Mouse (Mus musculus): ENCODE measurements around the gene Trio. TPM values are rescaled to one million over a fixed set of nuclear protein-coding genes. Genes with fewer than 3 reads are reported as not detected.

Gene Trio
- polyA plus RNA-seq, 1 experiment from 2014 or later: 32.7 TPM

DNA sequence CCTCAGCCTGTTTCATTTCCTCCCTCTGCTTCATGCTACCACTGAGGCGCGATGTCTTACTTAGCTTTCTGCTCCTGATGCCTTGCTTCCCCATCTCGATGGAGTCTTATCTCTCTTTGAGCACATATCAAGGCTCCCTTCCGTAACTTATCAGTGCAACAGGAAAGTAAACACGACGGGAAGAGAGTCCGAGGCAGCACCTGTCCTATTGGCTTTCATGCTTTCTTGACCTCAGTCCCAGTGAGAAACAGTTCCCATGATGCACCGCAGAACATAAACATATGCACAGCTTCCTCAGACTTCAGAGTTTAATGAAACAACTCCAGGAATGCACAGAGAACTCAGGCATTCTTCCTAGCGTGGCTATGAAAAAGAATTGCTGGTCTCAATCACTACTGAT, 65.0 kb downstream of the Trio start:
- no peaks in the 10 kb centered on the region for H3K36me3 ChIP-seq (ENCODE audit: inconsistent target)
- peak overlapping the region; percentile 34; the same call in 1 of the 2 replicates for H3K27ac ChIP-seq
- H3K79me2 ChIP-seq (ENCODE audit: inconsistent target): peaks cover 100% of the 10 kb centered on the region
- no peak overlapping the region for H3K4me3 ChIP-seq (ENCODE audit: inconsistent target)
- 67% methylated on average over 9 of the region's 9 CpGs for WGBS (ENCODE audit: missing documents)

- H3K27ac ChIP-seq: no peak overlapping the region
- H3K36me3 ChIP-seq (ENCODE audit: inconsistent target): no peaks in the 10 kb centered on the region
- no peak overlapping the region for H3K4me3 ChIP-seq (ENCODE audit: inconsistent target)
- H3K79me2 ChIP-seq (ENCODE audit: inconsistent target): peaks cover 100% of the 10 kb centered on the region
- 88% methylated on average over 9 of the region's 9 CpGs for WGBS (ENCODE audit: missing documents)
These were observed 67.8 kb downstream of the Trio start for GRCm38 (mm10) chr15:27957867-27958266.

GRCm38 (mm10) chr15:27955614-27956013, 70.0 kb downstream of the Trio start:
- no peaks in the 10 kb centered on the region for H3K36me3 ChIP-seq (ENCODE audit: inconsistent target)
- peaks cover 100% of the 10 kb centered on the region for H3K79me2 ChIP-seq (ENCODE audit: inconsistent target)
- H3K27ac ChIP-seq: no peak overlapping the region
- 94% methylated on average over 10 of the region's 11 CpGs for WGBS (ENCODE audit: missing documents)
- H3K4me3 ChIP-seq (ENCODE audit: inconsistent target): no peak overlapping the region

- no peak overlapping the region for H3K4me3 ChIP-seq (ENCODE audit: inconsistent target)
- no peaks in the 10 kb centered on the region for H3K36me3 ChIP-seq (ENCODE audit: inconsistent target)
- H3K79me2 ChIP-seq (ENCODE audit: inconsistent target): peaks cover 100% of the 10 kb centered on the region
- WGBS (ENCODE audit: missing documents): 97% methylated on average over 5 of the region's 5 CpGs
- H3K27ac ChIP-seq: no peak overlapping the region
These were observed 71.3 kb downstream of the Trio start for GRCm38 (mm10) chr15:27954356-27954755.

DNA sequence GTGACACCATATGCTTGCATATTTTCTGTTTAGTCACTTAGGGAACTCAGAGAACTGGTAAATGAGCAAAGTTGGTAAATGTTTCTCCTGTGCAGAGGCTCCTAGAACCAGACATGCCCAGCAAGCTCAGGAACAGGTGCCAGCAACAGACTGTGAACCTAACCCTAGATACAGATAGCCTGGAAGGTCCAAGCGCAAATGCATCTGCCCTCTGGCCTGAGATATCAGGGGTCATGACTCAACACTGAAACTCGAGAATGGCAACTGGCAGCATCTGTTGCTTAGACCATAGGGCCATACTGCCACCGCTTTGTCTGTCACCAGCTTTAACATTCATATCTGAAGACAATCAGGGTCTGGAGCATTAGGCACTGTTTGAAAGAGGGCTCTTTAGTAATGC, 72.1 kb downstream of the Trio start:
- Histone ChIP-seq H3K4me3 (ENCODE audit: inconsistent target) (no peak overlapping the region), H3K79me2 (ENCODE audit: inconsistent target) (peaks cover 100% of the 10 kb centered on the region), H3K36me3 (ENCODE audit: inconsistent target) (no peaks in the 10 kb centered on the region), H3K27ac (no peak overlapping the region)
- WGBS (ENCODE audit: missing documents): 90% methylated on average over 3 of the region's 3 CpGs

GRCm38 (mm10) chr15:27951195-27951594, 74.5 kb downstream of the Trio start:
- Histone ChIP-seq H3K4me3 (ENCODE audit: inconsistent target) (no peak overlapping the region), H3K27ac (no peak overlapping the region), H3K36me3 (ENCODE audit: inconsistent target) (no peaks in the 10 kb centered on the region), H3K79me2 (ENCODE audit: inconsistent target) (peaks cover 100% of the 10 kb centered on the region)
- WGBS (ENCODE audit: missing documents): 98% methylated on average over 7 of the region's 7 CpGs

- WGBS (ENCODE audit: missing documents): 94% methylated on average over 9 of the region's 9 CpGs
These were observed 76.5 kb downstream of the Trio start for GRCm38 (mm10) chr15:27949196-27949595.

GRCm38 (mm10) chr15:27947880-27948279, 77.8 kb downstream of the Trio start:
- no peak overlapping the region for H3K27ac ChIP-seq
- WGBS (ENCODE audit: missing documents): 93% methylated on average over 3 of the region's 3 CpGs
- H3K4me3 ChIP-seq (ENCODE audit: inconsistent target): no peak overlapping the region
- peaks cover 100% of the 10 kb centered on the region for H3K79me2 ChIP-seq (ENCODE audit: inconsistent target)
- no peaks in the 10 kb centered on the region for H3K36me3 ChIP-seq (ENCODE audit: inconsistent target)

More at GRCm38 (mm10) chr15:27949196-27949595, 76.5 kb downstream of the Trio start:
- Histone ChIP-seq H3K27ac (no peak overlapping the region), H3K79me2 (ENCODE audit: inconsistent target) (peaks cover 100% of the 10 kb centered on the region), H3K4me3 (ENCODE audit: inconsistent target) (no peak overlapping the region), H3K36me3 (ENCODE audit: inconsistent target) (no peaks in the 10 kb centered on the region)

- Histone ChIP-seq H3K27ac (no peak overlapping the region), H3K79me2 (ENCODE audit: inconsistent target) (peaks cover 96% of the 10 kb centered on the region), H3K36me3 (ENCODE audit: inconsistent target) (no peaks in the 10 kb centered on the region), H3K4me3 (ENCODE audit: inconsistent target) (no peak overlapping the region)
- 94% methylated on average over 9 of the region's 9 CpGs for WGBS (ENCODE audit: missing documents)
These were observed 80.1 kb downstream of the Trio start for GRCm38 (mm10) chr15:27945570-27945969.

DNA sequence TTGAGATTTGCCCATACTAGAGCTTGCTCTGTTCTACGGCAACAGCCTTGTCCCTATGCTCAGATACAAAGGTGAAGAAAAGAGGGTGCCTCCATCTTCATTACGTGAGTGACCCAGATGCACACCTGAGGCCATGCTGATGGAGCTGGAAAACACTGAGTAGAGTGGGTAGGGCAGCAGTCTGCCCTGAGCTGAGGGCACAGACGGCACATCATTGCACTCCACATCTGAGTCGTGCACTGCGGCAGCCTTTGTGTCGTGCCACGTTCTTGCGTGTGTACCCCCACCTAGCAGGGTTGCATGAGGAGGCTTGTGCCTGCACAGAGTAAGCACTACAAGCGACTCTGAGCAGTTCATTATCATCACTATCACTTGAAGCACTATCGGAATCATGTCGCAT, 80.8 kb downstream of the Trio start:
- H3K4me3 ChIP-seq (ENCODE audit: inconsistent target): no peak overlapping the region
- no peaks in the 10 kb centered on the region for H3K36me3 ChIP-seq (ENCODE audit: inconsistent target)
- H3K79me2 ChIP-seq (ENCODE audit: inconsistent target): peaks cover 96% of the 10 kb centered on the region
- WGBS (ENCODE audit: missing documents): 96% methylated on average over 11 of the region's 11 CpGs
- H3K27ac ChIP-seq: no peak overlapping the region

- H3K79me2 ChIP-seq (ENCODE audit: inconsistent target): peaks cover 96% of the 10 kb centered on the region
- H3K4me3 ChIP-seq (ENCODE audit: inconsistent target): no peak overlapping the region
- no peaks in the 10 kb centered on the region for H3K36me3 ChIP-seq (ENCODE audit: inconsistent target)
- no peak overlapping the region for H3K27ac ChIP-seq
- 91% methylated on average over 18 of the region's 18 CpGs for WGBS (ENCODE audit: missing documents)
These were observed 82.0 kb downstream of the Trio start for GRCm38 (mm10) chr15:27943486-27944195.

DNA sequence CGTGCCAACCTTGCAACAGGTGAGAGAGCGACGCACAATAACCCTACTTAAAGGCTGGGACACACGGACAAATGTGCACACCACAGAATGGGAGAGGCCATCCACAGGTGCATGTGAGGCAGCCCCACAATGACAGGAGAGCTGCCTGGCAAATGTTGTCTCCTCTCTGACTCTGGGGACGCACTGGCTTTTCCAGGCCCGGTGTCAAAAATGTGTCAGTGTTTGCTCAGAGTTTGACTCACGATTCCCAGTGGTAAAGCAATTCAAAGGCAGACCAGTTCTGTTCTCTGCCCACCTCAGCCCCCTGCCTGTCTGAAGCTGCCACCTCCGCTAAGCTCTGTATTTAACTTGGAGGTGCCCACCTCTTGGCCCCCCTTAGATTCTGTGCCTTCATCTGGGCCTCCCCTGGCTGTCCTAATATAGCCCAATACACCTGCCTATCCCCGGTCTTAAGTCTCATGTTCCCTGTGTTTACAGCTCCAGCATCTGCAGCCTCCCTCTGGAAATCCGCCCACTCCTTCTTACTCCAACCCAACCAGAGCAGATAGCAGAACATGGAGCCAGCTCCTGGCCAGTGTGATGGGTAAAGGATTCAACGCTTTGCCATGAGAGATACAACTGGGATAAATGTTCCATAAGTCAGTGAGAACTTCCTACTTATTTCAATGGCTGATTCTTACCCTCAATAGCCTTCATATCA, 83.3 kb downstream of the Trio start:
- 96% methylated on average over 11 of the region's 11 CpGs for WGBS (ENCODE audit: missing documents)
- H3K27ac ChIP-seq: peak overlapping the region; percentile 89

DNA sequence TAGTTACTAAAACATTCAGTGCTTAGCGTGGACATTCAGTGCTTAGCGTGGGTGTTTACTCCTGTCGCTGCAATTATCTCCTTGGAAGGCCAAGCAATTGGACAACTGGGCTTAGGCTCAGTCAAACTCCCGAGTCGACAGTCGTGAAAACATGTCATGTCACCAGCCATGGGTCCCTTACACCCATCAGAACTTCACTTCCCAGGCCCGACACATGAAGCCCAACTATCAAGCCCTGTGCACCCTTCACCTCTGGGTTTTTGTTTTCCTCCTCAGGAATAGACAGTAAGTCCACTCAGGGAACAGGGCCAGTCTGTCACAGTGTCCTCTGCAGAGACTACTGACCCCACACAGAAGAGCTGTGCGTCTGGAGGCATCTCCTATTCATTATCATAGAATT, 84.2 kb downstream of the Trio start:
- H3K27ac ChIP-seq: peak overlapping the region; percentile 89
- 90% methylated on average over 8 of the region's 8 CpGs for WGBS (ENCODE audit: missing documents)
- no peak overlapping the region for H3K4me3 ChIP-seq (ENCODE audit: inconsistent target)
- H3K79me2 ChIP-seq (ENCODE audit: inconsistent target): peaks cover 96% of the 10 kb centered on the region
- no peaks in the 10 kb centered on the region for H3K36me3 ChIP-seq (ENCODE audit: inconsistent target)

More for the DNA sequence above, 83.3 kb downstream of the Trio start:
- Histone ChIP-seq H3K36me3 (ENCODE audit: inconsistent target) (no peaks in the 10 kb centered on the region), H3K4me3 (ENCODE audit: inconsistent target) (no peak overlapping the region), H3K79me2 (ENCODE audit: inconsistent target) (peaks cover 96% of the 10 kb centered on the region)

DNA sequence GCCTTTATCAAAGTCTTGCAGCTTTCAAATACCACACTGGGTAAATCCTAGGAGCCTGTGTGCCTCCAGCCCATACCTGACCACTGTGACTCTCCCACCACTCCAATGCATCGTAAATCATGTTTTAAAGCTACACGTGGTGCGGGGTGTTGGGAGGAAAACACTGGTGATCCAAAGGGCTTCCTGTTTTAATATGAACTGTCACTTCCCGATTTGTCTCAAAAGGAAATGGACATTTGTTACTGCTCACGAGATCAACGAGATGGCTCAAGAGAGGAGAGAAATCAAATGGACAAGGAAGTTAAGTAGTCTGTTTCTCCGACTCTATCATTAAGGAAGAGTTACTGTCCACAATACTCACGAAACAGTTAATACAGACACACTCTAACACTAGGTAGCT, 84.6 kb downstream of the Trio start:
- WGBS (ENCODE audit: missing documents): 13% methylated on average over 8 of the region's 8 CpGs

GRCm38 (mm10) chr15:27940032-27940431, 85.6 kb downstream of the Trio start:
- peaks cover 96% of the 10 kb centered on the region for H3K79me2 ChIP-seq (ENCODE audit: inconsistent target)
- 86% methylated on average over 2 of the region's 4 CpGs for WGBS (ENCODE audit: missing documents)
- peak overlapping the region; percentile 89; the same call in 1 of the 2 replicates for H3K27ac ChIP-seq
- H3K36me3 ChIP-seq (ENCODE audit: inconsistent target): no peaks in the 10 kb centered on the region
- no peak overlapping the region for H3K4me3 ChIP-seq (ENCODE audit: inconsistent target)

More for the DNA sequence above, 84.6 kb downstream of the Trio start:
- Histone ChIP-seq H3K36me3 (ENCODE audit: inconsistent target) (no peaks in the 10 kb centered on the region), H3K27ac (peak overlapping the region; percentile 89), H3K79me2 (ENCODE audit: inconsistent target) (peaks cover 96% of the 10 kb centered on the region), H3K4me3 (ENCODE audit: inconsistent target) (no peak overlapping the region)
